11 mouse cellular contexts compared by ENCODE assay signal in genomic region chr1:190374270-190374669, GRCm38 (mm10).
A peak's percentile ranks its signal among the peaks of the same experiment; 100 is the strongest.
DNase-seq lines count a peak whose midpoint lies in the region; ATAC-seq and TF ChIP-seq lines count a peak whose summit lies in the region.
"Had no signal": no experiment of that assay in that cellular context is flagged by ENCODE, and none has a peak within 500 bp of the region (broad histone marks: within the 10 kb centered on the region; RNA-seq: fewer than 3 reads in every experiment).

No protein-coding gene starts in this region.

- H3K9ac ChIP-seq in liver, postnatal 0 days (replicated peaks), result no peak overlapping the region
- H3K9ac ChIP-seq: hindbrain, embryonic 15.5 days had no signal

- no peak overlapping the region for H3K4me2 ChIP-seq in liver, postnatal 0 days (ENCODE audit: low read depth, low read length)

- peak; percentile 35 for DNase-seq in heart, postnatal 4 days
- DNase-seq in heart, postnatal 10 days, result no peak
- peak; percentile 46 for DNase-seq in embryo, embryonic 11 days
- DNase-seq in kidney, adult 9 months, result peak; percentile 88
- peak; percentile 79 for DNase-seq in liver, postnatal 0 days
- DNase-seq in cerebellum, adult 2 months, result no peak
- DNase-seq in left cerebral cortex, postnatal 4 days, result no peak
- no peak for DNase-seq in gastrocnemius, adult 8-10 months (ENCODE audit: low spot score in 2 of 2)
- DNase-seq: gastrocnemius, adult 2 months had no signal

- WGBS in liver, postnatal 0 days (ENCODE audit: insufficient replicate concordance), result 43% methylated on average over 3 of the region's 3 CpGs
- WGBS in cerebellum, adult 2 months, result 62% methylated on average over 3 of the region's 3 CpGs

- TF ChIP-seq CTCF in liver, postnatal 0 days (IDR thresholded peaks at IDR 0.05; ENCODE audit: low read depth), result no peak
- no peak for TF ChIP-seq CTCF in cerebellum, adult 2 months (IDR thresholded peaks at IDR 0.05; ENCODE audit: borderline replicate concordance, insufficient read depth, low read depth, low read length)

- ATAC-seq in liver, postnatal 0 days, result peak; percentile 58
- ATAC-seq: activated CD4-positive, CD25-positive, alpha-beta regulatory T cell, adult 4 months had no signal

- no peak overlapping the region for H3K27ac ChIP-seq in liver, postnatal 0 days (ENCODE audit: low read depth)
- no peak overlapping the region for H3K27ac ChIP-seq in cerebellum, adult 2 months (ENCODE audit: insufficient read depth, low read length)
- H3K27ac ChIP-seq: gastrocnemius, adult 2 months; hindbrain, embryonic 15.5 days had no signal

- no peaks in the 10 kb centered on the region for H3K9me3 ChIP-seq in liver, postnatal 0 days (ENCODE audit: low read length)
- H3K9me3 ChIP-seq: hindbrain, embryonic 15.5 days had no signal

- no peak overlapping the region for H3K4me3 ChIP-seq in liver, postnatal 0 days (ENCODE audit: low read depth, low read length)
- H3K4me3 ChIP-seq in cerebellum, adult 2 months (replicated peaks; ENCODE audit: insufficient read depth, low read depth, low read length), result no peak overlapping the region
- H3K4me3 ChIP-seq: gastrocnemius, adult 2 months; hindbrain, embryonic 15.5 days had no signal

- H3K27me3 ChIP-seq in liver, postnatal 0 days (ENCODE audit: insufficient read depth, low read length), result no peaks in the 10 kb centered on the region
- H3K27me3 ChIP-seq in cerebellum, adult 2 months (ENCODE audit: control insufficient read depth, insufficient read depth, low read length), result no peaks in the 10 kb centered on the region
- H3K27me3 ChIP-seq: hindbrain, embryonic 15.5 days had no signal

- H3K4me1 ChIP-seq in liver, postnatal 0 days (ENCODE audit: insufficient read depth), result no peaks in the 10 kb centered on the region
- H3K4me1 ChIP-seq in cerebellum, adult 2 months (ENCODE audit: control insufficient read depth, insufficient read depth, low read length), result no peaks in the 10 kb centered on the region

- H3K36me3 ChIP-seq in liver, postnatal 0 days (replicated peaks; ENCODE audit: insufficient read depth, low read length), result no peaks in the 10 kb centered on the region
- H3K36me3 ChIP-seq: hindbrain, embryonic 15.5 days had no signal

- intact Hi-C loops in heart, postnatal 10 days (cut with DNase I), result no loop called here
- intact Hi-C loops in left cerebral cortex, postnatal 4 days (cut with DNase I), result no loop called here

- no peak for TF ChIP-seq EP300 in liver, postnatal 0 days (IDR thresholded peaks at IDR 0.05; ENCODE audit: low read depth)

- TF ChIP-seq POLR2A in cerebellum, adult 2 months (IDR thresholded peaks at IDR 0.05; ENCODE audit: borderline replicate concordance, insufficient read depth, low read length), result no peak

Comparison
In these comparisons a context has a peak if more than half of its experiments do, and no peak if none do; other contexts are left out.
1. DNase-seq: peak in heart, postnatal 4 days (single experiment), embryo, embryonic 11 days (single experiment), kidney, adult 9 months (single experiment) and liver, postnatal 0 days (single experiment); none in heart, postnatal 10 days (0 of 2), cerebellum, adult 2 months (0 of 2), left cerebral cortex, postnatal 4 days (single experiment) and gastrocnemius, adult 8-10 months (0 of 2).